Mouse (Mus musculus) frontal cortex, adult (tissue): Measurements from ENCODE around the gene Ptprh.

Experiments used
- ATAC-seq: cut with Nextera tagmentation; 2 replicates; pipeline ENCODE4 v1.9.2; 2017; ENCODE audit warnings: mild to moderate bottlenecking, moderate library complexity, mixed read lengths; ENCODE audit not compliant: low TSS enrichment

The Ptprh gene

GRCm38 (mm10) chr7:4603873-4604272 lies at the start of gene Ptprh:
Gene Ptprh, minus strand, starts transcription at chr7:4604041.
- ATAC-seq: no peak

GRCm38 (mm10) chr7:4653351-4653750 lies 49.5 kb upstream of the Ptprh start:
- ATAC-seq: no peak

GRCm38 (mm10) chr7:4652726-4653125 lies 48.9 kb upstream of the Ptprh start:
- ATAC-seq: no peak

GRCm38 (mm10) chr7:4651581-4651980 lies 47.7 kb upstream of the Ptprh start:
- no peak for ATAC-seq

- ATAC-seq: no peak
Observed at GRCm38 (mm10) chr7:4647992-4648391, 44.2 kb upstream of the Ptprh start.

GRCm38 (mm10) chr7:4647291-4647690 lies 43.5 kb upstream of the Ptprh start:
- ATAC-seq: no peak

- ATAC-seq: no peak
Observed at GRCm38 (mm10) chr7:4646806-4647205, 43.0 kb upstream of the Ptprh start.

GRCm38 (mm10) chr7:4643225-4643624 lies 39.4 kb upstream of the Ptprh start:
- no peak for ATAC-seq

GRCm38 (mm10) chr7:4641956-4642355 lies 38.1 kb upstream of the Ptprh start:
- ATAC-seq: no peak

GRCm38 (mm10) chr7:4641155-4641554 lies 37.3 kb upstream of the Ptprh start:
- ATAC-seq: peak; percentile 70

GRCm38 (mm10) chr7:4636179-4636578 lies 32.3 kb upstream of the Ptprh start:
- no peak for ATAC-seq

GRCm38 (mm10) chr7:4631031-4631430 lies 27.2 kb upstream of the Ptprh start, which contains the start of gene Tmem86b:
Gene Tmem86b, minus strand, starts transcription at chr7:4631422.
- no peak for ATAC-seq

- no peak for ATAC-seq
Observed at GRCm38 (mm10) chr7:4630198-4630597, 26.4 kb upstream of the Ptprh start.

GRCm38 (mm10) chr7:4629586-4629985 lies 25.7 kb upstream of the Ptprh start:
- ATAC-seq: no peak

- no peak for ATAC-seq
Observed at GRCm38 (mm10) chr7:4625928-4626327, 22.1 kb upstream of the Ptprh start.

- ATAC-seq: no peak
Observed at GRCm38 (mm10) chr7:4624343-4624742, 20.5 kb upstream of the Ptprh start.

GRCm38 (mm10) chr7:4623544-4624189 lies 19.8 kb upstream of the Ptprh start:
- ATAC-seq: no peak

- no peak for ATAC-seq
Observed at GRCm38 (mm10) chr7:4619979-4620378, 16.1 kb upstream of the Ptprh start.

- ATAC-seq: no peak
Observed at GRCm38 (mm10) chr7:4613740-4614403, 10.0 kb upstream of the Ptprh start.

GRCm38 (mm10) chr7:4612956-4613355 lies 9.1 kb upstream of the Ptprh start:
- ATAC-seq: no peak

GRCm38 (mm10) chr7:4612386-4612785 lies 8.5 kb upstream of the Ptprh start:
- ATAC-seq: no peak

- no peak for ATAC-seq
Observed at GRCm38 (mm10) chr7:4611921-4612341, 8.1 kb upstream of the Ptprh start.

GRCm38 (mm10) chr7:4611511-4611910 lies 7.7 kb upstream of the Ptprh start:
- no peak for ATAC-seq

- ATAC-seq: no peak
Observed at GRCm38 (mm10) chr7:4608002-4608401, 4.2 kb upstream of the Ptprh start.
